In genomic region chr10:127340577-127341359, GRCm38 (mm10) we compare ENCODE assay signal across 9 mouse cellular contexts. TPM values are rescaled to one million over a fixed set of nuclear protein-coding genes. Genes with fewer than 3 reads are reported as not detected.
A peak's percentile ranks its signal among the peaks of the same experiment; 100 is the strongest.
DNase-seq lines count a peak whose midpoint lies in the region; ATAC-seq and TF ChIP-seq lines count a peak whose summit lies in the region.
"Had no signal": no experiment of that assay in that cellular context is flagged by ENCODE, and none has a peak within 500 bp of the region (broad histone marks: within the 10 kb centered on the region; RNA-seq: fewer than 3 reads in every experiment).

No protein-coding gene starts in this region.

- peak overlapping the region; percentile 79 for H3K27ac ChIP-seq in heart, embryonic 10.5 days
- peak overlapping the region; percentile 83 for H3K27ac ChIP-seq in ES-E14 (ENCODE audit: insufficient read depth, low read depth, low read length, poor library complexity, severe bottlenecking)
- H3K27ac ChIP-seq in heart, embryonic 14.5 days (replicated peaks in 1 of 2; ENCODE audit: control insufficient read depth in 1 of 2, insufficient read depth in 1 of 2, low read depth in 2 of 2, low read length in 2 of 2) = no peak overlapping the region
- H3K27ac ChIP-seq in liver, postnatal 0 days (ENCODE audit: low read depth) = no peak overlapping the region

- DNase-seq in heart, embryonic 10.5 days (ENCODE audit: low spot score) = no peak
- no peak for DNase-seq in heart, adult 9 months (ENCODE audit: low spot score in 2 of 2)
- DNase-seq in ES-E14 (ENCODE audit: low read depth, low spot score) (no peak), adipocyte (ENCODE audit: low spot score) (no peak)
- peak; percentile 22 for DNase-seq in liver, postnatal 0 days
- no peak for DNase-seq in urinary bladder, adult 18-20 months (ENCODE audit: low spot score in 2 of 2)

- ATAC-seq in heart, embryonic 14.5 days (ENCODE audit: insufficient number of reproducible peaks, insufficient read depth, low FRiP score, low read depth) = no peak
- no peak for ATAC-seq in liver, postnatal 0 days
- ATAC-seq in inflammation-experienced regulatory T-cells, adult 6 months = no peak

- peaks cover 46% of the 10 kb centered on the region for H3K27me3 ChIP-seq in heart, embryonic 10.5 days (ENCODE audit: insufficient read depth, poor library complexity, severe bottlenecking)
- peaks cover 30% of the 10 kb centered on the region for H3K27me3 ChIP-seq in heart, embryonic 14.5 days (ENCODE audit: control insufficient read depth, insufficient read depth, low read length)
- peaks cover 40% of the 10 kb centered on the region for H3K27me3 ChIP-seq in liver, postnatal 0 days (ENCODE audit: insufficient read depth, low read length)

- H3K9me3 ChIP-seq in heart, embryonic 10.5 days = no peaks in the 10 kb centered on the region
- H3K9me3 ChIP-seq in ES-E14 (ENCODE audit: control insufficient read depth, insufficient read depth, low read depth, low read length) = no peaks in the 10 kb centered on the region
- peaks cover 3% of the 10 kb centered on the region; the same call in 1 of the 2 replicates for H3K9me3 ChIP-seq in heart, embryonic 14.5 days (ENCODE audit: control insufficient read depth, low read length)
- H3K9me3 ChIP-seq in liver, postnatal 0 days (ENCODE audit: low read length) = no peaks in the 10 kb centered on the region

- in situ Hi-C loops in ES-E14 (cut with MboI; ENCODE audit: low sequenced_read_pairs in 2 of 2, unreplicated experiment in 2 of 2) = no loop called here

- H3K4me1 ChIP-seq in heart, embryonic 10.5 days = peaks cover 37% of the 10 kb centered on the region
- peaks cover 13 to 22% of the 10 kb centered on the region in 2 experiments for H3K4me1 ChIP-seq in ES-E14 (ENCODE audit: control insufficient read depth in 2 of 2, insufficient read depth in 2 of 2, low read length in 2 of 2, poor library complexity in 1 of 2)
- peaks cover 11 to 15% of the 10 kb centered on the region in 2 experiments; a peak in 3 of 4 replicates for H3K4me1 ChIP-seq in heart, embryonic 14.5 days (ENCODE audit: control insufficient read depth in 2 of 2, insufficient read depth in 2 of 2, low read length in 2 of 2)
- peaks cover 18% of the 10 kb centered on the region for H3K4me1 ChIP-seq in liver, postnatal 0 days (ENCODE audit: insufficient read depth)

- WGBS in heart, embryonic 10.5 days = 1% methylated on average over 27 of the region's 27 CpGs
- under 1% methylated on average over 25 of the region's 27 CpGs for WGBS in heart, embryonic 14.5 days
- WGBS in liver, postnatal 0 days (ENCODE audit: insufficient replicate concordance) = 3% methylated on average over 27 of the region's 27 CpGs

- H3K4me2 ChIP-seq in heart, embryonic 14.5 days (ENCODE audit: low read length) = peak overlapping the region; percentile 95
- peak overlapping the region; percentile 70 for H3K4me2 ChIP-seq in liver, postnatal 0 days (ENCODE audit: low read depth, low read length)

- no peaks in the 10 kb centered on the region for H3K36me3 ChIP-seq in heart, embryonic 10.5 days
- peaks cover 10% of the 10 kb centered on the region for H3K36me3 ChIP-seq in ES-E14 (ENCODE audit: control insufficient read depth, insufficient read depth, low read length, poor library complexity, severe bottlenecking)
- H3K36me3 ChIP-seq in heart, embryonic 14.5 days (ENCODE audit: control insufficient read depth, insufficient read depth, low read length) = no peaks in the 10 kb centered on the region
- no peaks in the 10 kb centered on the region for H3K36me3 ChIP-seq in liver, postnatal 0 days (replicated peaks; ENCODE audit: insufficient read depth, low read length)

- peak overlapping the region; percentile 65 for H3K4me3 ChIP-seq in heart, embryonic 10.5 days
- H3K4me3 ChIP-seq in ES-E14 (ENCODE audit: insufficient read depth in 1 of 2, low read depth in 1 of 2, low read length in 2 of 2, poor library complexity in 1 of 2, severe bottlenecking in 1 of 2) = peak overlapping the region; percentile 71 to 89
- H3K4me3 ChIP-seq in heart, embryonic 14.5 days (ENCODE audit: control insufficient read depth in 1 of 2, insufficient read depth in 1 of 2, low read depth in 1 of 2, low read length in 2 of 2) = peak overlapping the region; percentile 11 to 42; a peak in 3 of 4 replicates
- peak overlapping the region; percentile 24 for H3K4me3 ChIP-seq in liver, postnatal 0 days (ENCODE audit: low read depth, low read length)

- TF ChIP-seq EP300 in liver, postnatal 0 days (IDR thresholded peaks at IDR 0.05; ENCODE audit: low read depth) = no peak

- no peak for TF ChIP-seq CTCF in liver, postnatal 0 days (IDR thresholded peaks at IDR 0.05; ENCODE audit: low read depth)

- H3K9ac ChIP-seq in ES-E14 (ENCODE audit: insufficient read depth, low read depth, low read length, poor library complexity, severe bottlenecking) = peak overlapping the region; percentile 66
- H3K9ac ChIP-seq in heart, embryonic 14.5 days (ENCODE audit: low read length) = no peak overlapping the region; the same call in 1 of the 2 replicates
- no peak overlapping the region for H3K9ac ChIP-seq in liver, postnatal 0 days (replicated peaks)

TF ChIP-seq in ES-E14, 5 proteins besides CTCF, POLR2A, EP300 and RAD21:
- no peak for TF ChIP-seq MAFK (IDR thresholded peaks at IDR 0.05; ENCODE audit: insufficient read depth, low read depth, low read length)
- no peak for TF ChIP-seq ZNF384 (IDR thresholded peaks at IDR 0.05; ENCODE audit: low read depth, low read length)
- no peak for TF ChIP-seq ZC3H11A (IDR thresholded peaks at IDR 0.05; ENCODE audit: borderline replicate concordance, low read depth, low read length)
- no peak for TF ChIP-seq CHD2 (IDR thresholded peaks at IDR 0.05; ENCODE audit: low read depth, low read length)

RNA-seq across cellular contexts. Expression of gene Gli1, which starts 1.0 kb away (rescaled TPM):
- 0.91 and 4.8 TPM in 2 replicates for polyA plus RNA-seq in heart, embryonic 10.5 days (2016; fragmentation: Nextera tagmentation; extraction: Ambion mirVana)
- total RNA-seq in ES-E14 (2012; rRNA removed) = 14.9 and 47.3 TPM in 2 replicates
- polyA plus RNA-seq in heart, embryonic 14.5 days (2014; fragmentation: Nextera tagmentation; extraction: Ambion mirVana) = 0.07 and 0.36 TPM in 2 replicates
- 0.04 TPM in 2 replicates for polyA plus RNA-seq in liver, postnatal 0 days (2015; fragmentation: Nextera tagmentation; extraction: Ambion mirVana)
- polyA plus RNA-seq in inflammation-experienced regulatory T-cells, adult 6 months (2017; shearing (Covaris generic)) = under 1 TPM in 2 of 3 experiments, not detected in 1; 0.49 to 0.56 TPM

RNA-seq across cellular contexts. Expression of gene Inhbe, which starts 13.4 kb away (rescaled TPM):
- 0.04 TPM in 1 of 2 replicates, not detected in the other for polyA plus RNA-seq in heart, embryonic 10.5 days (2016; fragmentation: Nextera tagmentation; extraction: Ambion mirVana)
- 0.22 and 0.69 TPM in 2 replicates for total RNA-seq in ES-E14 (2012; rRNA removed)
- polyA plus RNA-seq in heart, embryonic 14.5 days (2014; fragmentation: Nextera tagmentation; extraction: Ambion mirVana) = not detected in 2 replicates
- 18.4 and 29.0 TPM in 2 replicates for polyA plus RNA-seq in liver, postnatal 0 days (2015; fragmentation: Nextera tagmentation; extraction: Ambion mirVana)
- not detected for polyA plus RNA-seq in inflammation-experienced regulatory T-cells, adult 6 months (2017; shearing (Covaris generic))
- total RNA-seq: layer of hippocampus, postnatal 10 days had no signal

RNA-seq across cellular contexts. Expression of gene Arhgap9, which starts 19.0 kb away (rescaled TPM):
- polyA plus RNA-seq in heart, embryonic 10.5 days (2016; fragmentation: Nextera tagmentation; extraction: Ambion mirVana) = 0.87 and 3.1 TPM in 2 replicates
- total RNA-seq in ES-E14 (2012; rRNA removed) = 2.6 and 5.1 TPM in 2 replicates
- 1.3 and 2.4 TPM in 2 replicates for polyA plus RNA-seq in heart, embryonic 14.5 days (2014; fragmentation: Nextera tagmentation; extraction: Ambion mirVana)
- polyA plus RNA-seq in liver, postnatal 0 days (2015; fragmentation: Nextera tagmentation; extraction: Ambion mirVana) = 13.5 and 14.8 TPM in 2 replicates
- polyA plus RNA-seq in inflammation-experienced regulatory T-cells, adult 6 months (2017; shearing (Covaris generic)) = 100 to 1,000 TPM in 2 of 3 experiments, 10 to 100 TPM in 1; 91.9 to 112 (median 108) TPM

RNA-seq across cellular contexts. Expression of gene Mars, which starts 29.2 kb away (rescaled TPM):
- polyA plus RNA-seq in heart, embryonic 10.5 days (2016; fragmentation: Nextera tagmentation; extraction: Ambion mirVana) = 119 and 140 TPM in 2 replicates
- total RNA-seq in ES-E14 (2012; rRNA removed) = 206 and 377 TPM in 2 replicates
- polyA plus RNA-seq in heart, embryonic 14.5 days (2014; fragmentation: Nextera tagmentation; extraction: Ambion mirVana) = 76.1 and 76.2 TPM in 2 replicates
- 51.3 and 62.3 TPM in 2 replicates for polyA plus RNA-seq in liver, postnatal 0 days (2015; fragmentation: Nextera tagmentation; extraction: Ambion mirVana)
- polyA plus RNA-seq in inflammation-experienced regulatory T-cells, adult 6 months (2017; shearing (Covaris generic)) = 10 to 100 TPM; 20.7 to 28.9 (median 21.3) TPM

RNA-seq across cellular contexts. Expression of gene Inhbc, which starts 29.5 kb away (rescaled TPM):
- 0.31 TPM in 1 of 2 replicates, not detected in the other for polyA plus RNA-seq in heart, embryonic 10.5 days (2016; fragmentation: Nextera tagmentation; extraction: Ambion mirVana)
- 0.36 and 1.2 TPM in 2 replicates for total RNA-seq in ES-E14 (2012; rRNA removed)
- not detected in 2 replicates for polyA plus RNA-seq in heart, embryonic 14.5 days (2014; fragmentation: Nextera tagmentation; extraction: Ambion mirVana)
- polyA plus RNA-seq in liver, postnatal 0 days (2015; fragmentation: Nextera tagmentation; extraction: Ambion mirVana) = 21.0 and 27.2 TPM in 2 replicates
- not detected for polyA plus RNA-seq in inflammation-experienced regulatory T-cells, adult 6 months (2017; shearing (Covaris generic))
- total RNA-seq: layer of hippocampus, postnatal 10 days had no signal

Comparison
In these comparisons a context has a peak if more than half of its experiments do, and no peak if none do; other contexts are left out.
1. H3K27ac ChIP-seq: peak in heart, embryonic 10.5 days (single experiment) and ES-E14 (single experiment); none in heart, embryonic 14.5 days (0 of 2) and liver, postnatal 0 days (single experiment).
2. H3K4me3 ChIP-seq: peak in every context shown above with its lines; median percentile 80 in ES-E14; 65 in heart, embryonic 10.5 days; 26 in heart, embryonic 14.5 days; 24 in liver, postnatal 0 days.
3. RNA of gene Inhbe, which starts 13.4 kb away (polyA plus RNA-seq): 18.4 to 29.0 TPM in liver, postnatal 0 days; 0.04 TPM in heart, embryonic 10.5 days, not detected in heart, embryonic 14.5 days and not detected in inflammation-experienced regulatory T-cells, adult 6 months; every median in the first group is over 10 times any median in the second.